Mouse (Mus musculus) CH12.LX (cell line): ENCODE data around the gene Rab3b. TPM values are rescaled to one million over a fixed set of nuclear protein-coding genes. Genes with fewer than 3 reads are reported as not detected.
A peak's percentile ranks its signal among the peaks of the same experiment; 100 is the strongest.

Experiments used
- DNase-seq: peaks from one replicate; pipeline ENCODE4 v3.0.0-alpha.2; 2013; ENCODE audit errors: extremely low read depth
- H3K27ac ChIP-seq: 2 replicates; pipeline ENCODE4 v1.5.1; 2012; ENCODE audit warnings: low read depth, mild to moderate bottlenecking, control low read depth, moderate library complexity; ENCODE audit not compliant: insufficient read depth
- H3K27me3 ChIP-seq: replicated peaks from 2 replicates; pipeline ENCODE3; 2012; ENCODE audit warnings: inconsistent platforms
- H3K36me3 ChIP-seq, 2 experiments: replicated peaks in 1 of 2; 2 replicates each; pipeline versions ENCODE3 to v1.6.1; 2012; ENCODE audit warnings: inconsistent platforms in 1 of 2, low read length in 1 of 2, mild to moderate bottlenecking in 1 of 2, mixed read lengths in 1 of 2, moderate library complexity in 1 of 2; ENCODE audit not compliant: control insufficient read depth in 1 of 2, insufficient read depth in 1 of 2
- H3K4me1 ChIP-seq, 2 experiments: 2 replicates each; pipeline ENCODE4 v1.6.1; 2012; ENCODE audit warnings: inconsistent platforms in 1 of 2, moderate library complexity in 1 of 2; ENCODE audit not compliant: insufficient read depth in 2 of 2, control insufficient read depth in 1 of 2
- H3K4me2 ChIP-seq: 2 replicates; pipeline ENCODE4 v1.6.1; 2012; ENCODE audit warnings: low read depth, mild to moderate bottlenecking, control low read depth; ENCODE audit not compliant: poor library complexity, insufficient read depth, severe bottlenecking
- H3K4me3 ChIP-seq, 3 experiments: fragments of 150-350 bp in 1 of 3; sonication (generic) in 1 of 3; replicated peaks in 1 of 3; 2 replicates each; pipeline versions ENCODE3 to v1.5.1; 2011 to 2012; ENCODE audit warnings: low read depth in 2 of 3, low read length in 2 of 3, mild to moderate bottlenecking in 2 of 3, moderate library complexity in 2 of 3, control low read depth in 1 of 3, improper control_type of control experiment in 1 of 3, inconsistent platforms in 1 of 3, mixed read lengths in 1 of 3; ENCODE audit not compliant: poor library complexity in 1 of 3
- H3K79me2 ChIP-seq: replicated peaks from 2 replicates; pipeline ENCODE4 v1.6.1; 2012; ENCODE audit warnings: mild to moderate bottlenecking, moderate library complexity; ENCODE audit not compliant: control insufficient read depth, poor library complexity, insufficient read depth, severe bottlenecking; ENCODE audit errors: extremely low read depth
- H3K9ac ChIP-seq: 2 replicates; pipeline ENCODE4 v1.6.1; 2012; ENCODE audit warnings: low read depth, mild to moderate bottlenecking, control low read depth, moderate library complexity; ENCODE audit not compliant: insufficient read depth
- H3K9me3 ChIP-seq: replicated peaks from 2 replicates; pipeline ENCODE3; 2012; ENCODE audit warnings: low read length, inconsistent platforms, mixed read lengths
- CHD2 ChIP-seq: IDR thresholded peaks from 2 replicates; pipeline ENCODE4 v1.6.1; 2011; ENCODE audit warnings: low read length, improper control_type of control experiment
- ELF1 ChIP-seq: IDR thresholded peaks from 2 replicates; pipeline ENCODE4 v1.6.1; 2014; ENCODE audit warnings: low read depth, mild to moderate bottlenecking, inconsistent platforms, low read length, improper control_type of control experiment
- ETS1 ChIP-seq: conservative IDR thresholded peaks from 2 replicates; pipeline ENCODE4 v1.6.1; 2012; ENCODE audit warnings: low read depth, mild to moderate bottlenecking, inconsistent platforms, low read length, improper control_type of control experiment, moderate library complexity
- HCFC1 ChIP-seq: IDR thresholded peaks from 2 replicates; pipeline ENCODE4 v1.6.1; 2012; ENCODE audit warnings: low read depth, mild to moderate bottlenecking, inconsistent platforms, low read length, improper control_type of control experiment
- IRF4 ChIP-seq: IDR thresholded peaks from 2 replicates; pipeline ENCODE4 v1.6.1; 2014; ENCODE audit warnings: low read depth, mild to moderate bottlenecking, inconsistent platforms, low read length, improper control_type of control experiment
- KAT2A ChIP-seq: IDR thresholded peaks from 2 replicates; pipeline ENCODE4 v1.6.1; 2012; ENCODE audit warnings: low read length, improper control_type of control experiment, inconsistent platforms; ENCODE audit not compliant: insufficient replicate concordance
- MAX ChIP-seq: IDR thresholded peaks from 2 replicates; pipeline ENCODE4 v1.6.1; 2011; ENCODE audit warnings: low read length, improper control_type of control experiment
- MXI1 ChIP-seq: IDR thresholded peaks from 2 replicates; pipeline ENCODE4 v1.6.1; 2011; ENCODE audit warnings: mild to moderate bottlenecking, low read depth, low read length, improper control_type of control experiment
- MYC ChIP-seq: IDR thresholded peaks from 2 replicates; pipeline ENCODE4 v1.6.1; 2011; ENCODE audit warnings: low read depth, mild to moderate bottlenecking, improper control_type of control experiment, low read length
- NELFE ChIP-seq: IDR thresholded peaks from 2 replicates; pipeline ENCODE4 v1.6.1; 2011; ENCODE audit warnings: low read depth, low read length, improper control_type of control experiment
- PAX5 ChIP-seq: IDR thresholded peaks from 2 replicates; pipeline ENCODE4 v1.6.1; 2012; ENCODE audit warnings: low read length, inconsistent platforms, mixed read lengths
- POLR2A ChIP-seq: IDR thresholded peaks from 2 replicates; pipeline ENCODE4 v1.6.1; 2011; ENCODE audit warnings: low read depth, mild to moderate bottlenecking, improper control_type of control experiment, low read length
- POLR2AphosphoS2 ChIP-seq: IDR thresholded peaks from 2 replicates; pipeline ENCODE4 v1.6.1; 2011; ENCODE audit warnings: low read depth, low read length, improper control_type of control experiment
- SIN3A ChIP-seq: IDR thresholded peaks from 2 replicates; pipeline ENCODE4 v1.6.1; 2012; ENCODE audit warnings: low read length, improper control_type of control experiment, inconsistent platforms
- SMC3 ChIP-seq: IDR thresholded peaks from 2 replicates; pipeline ENCODE4 v1.6.1; 2011; ENCODE audit warnings: low read depth, low read length, improper control_type of control experiment
- TBP ChIP-seq: conservative IDR thresholded peaks from 2 replicates; pipeline ENCODE4 v1.6.1; 2011; ENCODE audit warnings: low read depth, low read length, improper control_type of control experiment
- TCF12 ChIP-seq: IDR thresholded peaks from 2 replicates; pipeline ENCODE4 v1.6.1; 2014; ENCODE audit warnings: low read depth, mild to moderate bottlenecking, inconsistent platforms, low read length, improper control_type of control experiment
- UBTF ChIP-seq: IDR thresholded peaks from 2 replicates; pipeline ENCODE4 v1.6.1; 2012; ENCODE audit warnings: low read depth, mild to moderate bottlenecking, inconsistent platforms, low read length, improper control_type of control experiment, moderate library complexity
- USF1 ChIP-seq: IDR thresholded peaks from 2 replicates; pipeline ENCODE4 v1.6.1; 2014; ENCODE audit warnings: low read depth, mild to moderate bottlenecking, inconsistent platforms, low read length, improper control_type of control experiment
- USF2 ChIP-seq: conservative IDR thresholded peaks from 2 replicates; pipeline ENCODE4 v1.6.1; 2011; ENCODE audit warnings: low read depth, low read length, improper control_type of control experiment
- ZMIZ1 ChIP-seq: IDR thresholded peaks from 2 replicates; pipeline ENCODE4 v1.6.1; 2012; ENCODE audit warnings: low read depth, mild to moderate bottlenecking, inconsistent platforms, low read length, improper control_type of control experiment
- dilution Hi-C: fragments of 300-500 bp; cut with MboI; formaldehyde crosslinking; loops from 2 replicates; pipeline ENCODE4 v1.14.3; 2020; ENCODE audit warnings: low sequenced_read_pairs; ENCODE audit not compliant: extremely low pct_unique_long_range_greater_than_20kb, extremely low pct_ligation_motif_present
- in situ Hi-C: fragments of 300-500 bp; cut with MboI; formaldehyde crosslinking; loops from 3 replicates; pipeline ENCODE4 v1.14.3; 2019; ENCODE audit warnings: low sequenced_read_pairs, low pct_ligation_motif_present, low pct_unique_long_range_greater_than_20kb, mixed read lengths
- polyA plus RNA-seq: library from polyadenylated mRNA; unstranded; fragments of >175 nt; gene quantifications from 2 replicates; pipeline ENCODE4 v1.2.1, GENCODE M21; 2012; ENCODE audit warnings: low read depth; ENCODE audit not compliant: insufficient read length
- total RNA-seq, 2 experiments: library from RNA; depleted of rRNA; stranded (reverse); fragments of 300-350 nt in 1 of 2; fragments of >200 nt in 1 of 2; gene quantifications; 2 replicates each; pipeline ENCODE4 v1.2.3; 2012 to 2014

Gene Rab3b
- total and polyA plus RNA-seq, 3 experiments, result 0.56 to 0.94 (median 0.85) TPM

- H3K4me3 ChIP-seq, result peak within 1 kb of the TSS; percentile 87 to 98 (median 97)
- peak; percentile 87; the same call in 1 of the 2 replicates for TF ChIP-seq KAT2A
- peak; percentile 94 for TF ChIP-seq MYC
- peak; percentile 91 for TF ChIP-seq ELF1
- peak; percentile 93 for TF ChIP-seq SIN3A
- TF ChIP-seq UBTF, result 0 out of 2 replicates have a peak, but pooled peaks have one; percentile 46
- TF ChIP-seq POLR2A, result peak; percentile 93
- TF ChIP-seq ETS1, result no peak
- no peak for TF ChIP-seq SMC3
- TF ChIP-seq USF1, result no peak
- no peak for TF ChIP-seq PAX5
- TF ChIP-seq POLR2AphosphoS2, result peak; percentile 76
- TF ChIP-seq NELFE, result peak; percentile 87
- peak; percentile 91 for TF ChIP-seq HCFC1
- TF ChIP-seq MXI1, result peak; percentile 96
- peak; percentile 46; the same call in 1 of the 2 replicates for TF ChIP-seq IRF4
- no peak for TF ChIP-seq USF2
- peak; percentile 75 for TF ChIP-seq TBP
- 0 out of 2 replicates have a peak, but pooled peaks have one; percentile 41 for TF ChIP-seq CHD2
- TF ChIP-seq MAX, result peak; percentile 95
- peak; percentile 47; the same call in 1 of the 2 replicates for TF ChIP-seq ZMIZ1
- peak; percentile 70 for TF ChIP-seq TCF12
- TF ChIP-seq, all 38 proteins: peak for 16
- dilution Hi-C loops, result no loop called here
Observed at GRCm38 (mm10) chr4:108847715-108848504, 31.0 kb upstream of the Rab3b start, which contains the start of gene Kti12. Gene Kti12 (plus strand): TSS chr4:108847785.

More at GRCm38 (mm10) chr4:108847715-108848504, 31.0 kb upstream of the Rab3b start, which contains the start of gene Kti12:
- H3K9ac ChIP-seq, result peak within 1 kb of the TSS; percentile 68
- no peaks in the 10 kb centered on the region for H3K9me3 ChIP-seq
- no peaks in the 10 kb centered on the region for H3K27me3 ChIP-seq
- in situ Hi-C loops, result no loop called here
- peaks cover 0 to 14% of the 10 kb centered on the region in 2 experiments for H3K36me3 ChIP-seq
- DNase-seq, result peak; percentile 90
- H3K79me2 ChIP-seq, result peaks cover 25% of the 10 kb centered on the region
- peaks cover 0 to 19% of the 10 kb centered on the region in 2 experiments; a peak in 2 of 4 replicates for H3K4me1 ChIP-seq
- H3K4me2 ChIP-seq, result peak within 1 kb of the TSS; percentile 82
- H3K27ac ChIP-seq, result peak within 1 kb of the TSS; percentile 53
